Mouse (Mus musculus): ENCODE data around the gene E030018B13Rik.

DNA sequence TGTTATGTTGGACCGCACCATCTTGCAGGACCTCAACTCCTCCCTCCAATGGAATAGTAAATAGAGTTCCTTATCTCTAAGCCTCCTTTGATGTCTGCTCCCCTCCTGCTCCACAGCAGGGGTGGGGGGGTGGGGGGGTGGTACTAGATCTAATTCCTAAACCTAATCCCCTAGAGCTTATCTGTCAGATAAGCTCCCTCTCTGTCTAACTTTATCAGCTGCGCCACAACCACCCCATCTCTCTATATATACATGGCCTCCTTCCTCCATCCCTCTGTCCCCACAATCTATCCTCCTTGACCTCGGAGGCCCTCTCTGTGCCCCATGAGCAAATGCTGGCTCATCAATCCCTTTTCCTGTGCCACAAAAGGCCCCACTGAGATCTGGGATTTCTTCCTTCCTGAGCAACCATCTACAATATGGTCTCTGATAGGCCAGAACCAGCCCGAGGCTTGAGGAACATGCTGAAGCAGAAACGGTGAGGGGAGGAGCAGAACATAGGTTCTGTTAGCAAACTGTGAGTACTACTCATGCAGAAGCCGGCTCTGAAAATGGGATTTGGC lies 48.2 kb upstream of the E030018B13Rik start:
- TF ChIP-seq GATA1 (IDR thresholded peaks at IDR 0.05; ENCODE audit: low read length) = no peak
- no peak for TF ChIP-seq TAL1 (IDR thresholded peaks at IDR 0.05; ENCODE audit: low read length)

Measured in erythroblast, embryonic 14.5 days (primary cell).